16 mouse cellular contexts compared by ENCODE assay signal in genomic region chr5:143620196-143620595, GRCm38 (mm10). TPM values are rescaled to one million over a fixed set of nuclear protein-coding genes. Genes with fewer than 3 reads are reported as not detected.
DNase-seq lines count a peak whose midpoint lies in the region; ATAC-seq and TF ChIP-seq lines count a peak whose summit lies in the region.
"Had no signal": no experiment of that assay in that cellular context is flagged by ENCODE, and none has a peak within 500 bp of the region (broad histone marks: within the 10 kb centered on the region; RNA-seq: fewer than 3 reads in every experiment).

No protein-coding gene starts in this region.

- no peaks in the 10 kb centered on the region for H3K36me3 ChIP-seq in G1E (replicated peaks)
- H3K36me3 ChIP-seq: embryonic facial prominence, embryonic 13.5 days; embryonic facial prominence, embryonic 15.5 days; forebrain, embryonic 10.5 days; forebrain, embryonic 12.5 days had no signal

- TF ChIP-seq CTCF in G1E (IDR thresholded peaks at IDR 0.05; ENCODE audit: low read depth, low read length): no peak

- intact Hi-C loops in heart, postnatal 25 days (cut with DNase I): loop anchor here (5.0 kb wide), 3 partner anchors 48 to 87 kb away; no protein-coding TSS in a partner anchor

- H3K4me3 ChIP-seq in G1E (ENCODE audit: low read depth, low read length): no peak overlapping the region; the same call in 1 of the 2 replicates
- H3K4me3 ChIP-seq: embryonic facial prominence, embryonic 13.5 days; embryonic facial prominence, embryonic 15.5 days; erythroblast, embryonic 14.5 days; forebrain, embryonic 10.5 days; forebrain, embryonic 12.5 days had no signal

- no peaks in the 10 kb centered on the region for H3K9me3 ChIP-seq in G1E (replicated peaks)
- H3K9me3 ChIP-seq: embryonic facial prominence, embryonic 13.5 days; embryonic facial prominence, embryonic 15.5 days; forebrain, embryonic 10.5 days; forebrain, embryonic 12.5 days had no signal

- peak; percentile 83 for DNase-seq in heart, adult 11 months
- no peak for DNase-seq in heart, postnatal 25 days (ENCODE audit: low spot score)
- no peak for DNase-seq in G1E (ENCODE audit: low spot score)
- DNase-seq in mesoderm, embryonic 11.5 days (ENCODE audit: low read depth, low spot score): peak; percentile 29
- DNase-seq in embryo, embryonic 10.5 days (ENCODE audit: low spot score): no peak
- DNase-seq: B cell, adult 2 months had no signal

- peak; percentile 19; the same call in 1 of the 2 replicates for ATAC-seq in G1E (ENCODE audit: extremely low read depth, insufficient number of reproducible peaks, low FRiP score, poor library complexity, severe bottlenecking)
- ATAC-seq: activated CD4-positive, CD25-positive, alpha-beta regulatory T cell, adult 4 months; CD4-positive, CD25-positive, alpha-beta regulatory T cell, adult 4 months; forebrain, embryonic 14.5 days; forebrain, embryonic 16.5 days; Patski had no signal

- no peaks in the 10 kb centered on the region for H3K27me3 ChIP-seq in G1E (ENCODE audit: insufficient read depth, low read length)
- H3K27me3 ChIP-seq: embryonic facial prominence, embryonic 13.5 days; embryonic facial prominence, embryonic 15.5 days; forebrain, embryonic 12.5 days; Patski had no signal

- peaks cover 63% of the 10 kb centered on the region for H3K4me1 ChIP-seq in G1E (ENCODE audit: insufficient read depth, low read depth, low read length)

RNA-seq across cellular contexts. Expression of gene Cyth3, which starts 2.1 kb away (rescaled TPM):
- total RNA-seq in heart, postnatal 25 days (2021): 10 to 100 TPM; 43.8 to 44.9 TPM
- 242 and 246 TPM in 2 replicates for total RNA-seq in G1E (2014; fragmentation: Nextera tagmentation)
- 174 and 191 TPM in 2 replicates for total RNA-seq in G1E (2017)
- polyA plus RNA-seq in G1E (2012): 70.4 and 76.3 TPM in 2 replicates

Comparison
In these comparisons a context has a peak if more than half of its experiments do, and no peak if none do; other contexts are left out.
1. DNase-seq: peak in heart, adult 11 months (single experiment) and mesoderm, embryonic 11.5 days (single experiment); none in heart, postnatal 25 days (single experiment), G1E (single experiment) and embryo, embryonic 10.5 days (single experiment).